Mouse (Mus musculus) erythroblast, embryonic 14.5 days (primary cell): ENCODE results near the gene Cd44. TPM values are rescaled to one million over a fixed set of nuclear protein-coding genes. Genes with fewer than 3 reads are reported as not detected.

Experiments
- H3K27me3 ChIP-seq: 2 replicates; pipeline ENCODE4 v1.6.1; 2012; ENCODE audit warnings: inconsistent platforms; ENCODE audit not compliant: control insufficient read depth
- H3K36me3 ChIP-seq: 2 replicates; pipeline ENCODE4 v1.6.1; 2012; ENCODE audit warnings: mild to moderate bottlenecking, inconsistent platforms; ENCODE audit not compliant: control insufficient read depth
- H3K4me1 ChIP-seq: 2 replicates; pipeline ENCODE4 v1.6.1; 2012; ENCODE audit warnings: inconsistent platforms; ENCODE audit not compliant: control insufficient read depth
- H3K4me3 ChIP-seq: replicated peaks from 2 replicates; pipeline ENCODE3; 2012; ENCODE audit warnings: moderate library complexity, mild to moderate bottlenecking, inconsistent platforms
- H3K9me3 ChIP-seq: 2 replicates; pipeline ENCODE4 v1.6.1; 2012; ENCODE audit warnings: low read length, inconsistent platforms, mixed read lengths; ENCODE audit not compliant: control insufficient read depth
- GATA1 ChIP-seq: IDR thresholded peaks from 2 replicates; pipeline ENCODE4 v1.6.1; 2012; ENCODE audit warnings: low read length, inconsistent platforms, mixed read lengths
- TAL1 ChIP-seq: IDR thresholded peaks from 3 replicates; pipeline ENCODE4 v1.6.1; 2012; ENCODE audit warnings: low read length, inconsistent platforms, mixed read lengths
- polyA plus RNA-seq: library from polyadenylated mRNA; stranded (reverse); fragments of >175 nt; gene quantifications from 2 replicates; pipeline ENCODE4 v1.2.3, GENCODE M21; 2012

The Cd44 gene
- polyA plus RNA-seq, 1 experiment, result 0.08 TPM

DNA sequence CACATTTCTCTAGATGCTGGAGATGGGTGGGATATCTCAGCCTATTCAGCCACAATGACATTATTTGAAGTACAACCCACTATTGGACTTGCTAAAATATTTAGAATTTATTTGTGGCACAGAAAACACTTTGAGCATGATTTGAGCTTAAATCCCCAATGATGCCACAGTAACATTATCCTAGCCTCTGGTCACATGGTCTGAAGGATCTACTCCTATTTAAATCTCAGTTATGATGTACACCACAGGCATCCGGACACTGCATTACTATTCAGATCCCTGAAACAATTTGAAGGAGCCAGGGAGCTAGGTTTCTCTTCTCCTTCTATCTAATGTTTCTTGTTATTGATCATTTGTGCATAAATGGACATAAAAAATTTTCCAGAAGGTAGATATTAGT lies 99.6 kb downstream of the Cd44 start:
- no peaks in the 10 kb centered on the region for H3K36me3 ChIP-seq
- H3K27me3 ChIP-seq, result no peaks in the 10 kb centered on the region
- H3K4me3 ChIP-seq, result no peak overlapping the region
- H3K4me1 ChIP-seq, result no peaks in the 10 kb centered on the region
- TF ChIP-seq GATA1, result no peak
- no peak for TF ChIP-seq TAL1
- H3K9me3 ChIP-seq, result no peaks in the 10 kb centered on the region

DNA sequence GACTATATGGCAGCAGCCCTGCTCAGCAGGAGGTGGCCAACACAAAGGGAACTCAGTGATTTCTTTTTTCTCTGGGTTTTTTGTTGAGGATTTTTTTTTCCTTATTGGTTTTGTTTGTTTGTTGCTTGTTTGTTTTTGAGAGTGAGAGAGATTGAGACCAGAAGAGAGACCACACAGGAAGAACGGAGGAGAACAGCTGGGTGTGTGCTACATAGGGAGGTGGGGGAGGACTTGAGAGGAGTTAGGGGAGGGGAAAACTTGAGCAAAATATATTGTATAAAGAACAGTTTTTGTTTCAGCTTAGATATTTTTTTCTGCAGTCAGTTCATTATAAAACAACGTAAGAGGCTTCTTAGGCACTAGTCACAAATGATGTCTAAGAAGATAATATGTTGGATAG lies 103.3 kb downstream of the Cd44 start:
- Histone ChIP-seq H3K4me1 (no peaks in the 10 kb centered on the region), H3K36me3 (no peaks in the 10 kb centered on the region), H3K9me3 (no peaks in the 10 kb centered on the region), H3K4me3 (no peak overlapping the region), H3K27me3 (no peaks in the 10 kb centered on the region)
- TF ChIP-seq GATA1 (no peak), TAL1 (no peak)

DNA sequence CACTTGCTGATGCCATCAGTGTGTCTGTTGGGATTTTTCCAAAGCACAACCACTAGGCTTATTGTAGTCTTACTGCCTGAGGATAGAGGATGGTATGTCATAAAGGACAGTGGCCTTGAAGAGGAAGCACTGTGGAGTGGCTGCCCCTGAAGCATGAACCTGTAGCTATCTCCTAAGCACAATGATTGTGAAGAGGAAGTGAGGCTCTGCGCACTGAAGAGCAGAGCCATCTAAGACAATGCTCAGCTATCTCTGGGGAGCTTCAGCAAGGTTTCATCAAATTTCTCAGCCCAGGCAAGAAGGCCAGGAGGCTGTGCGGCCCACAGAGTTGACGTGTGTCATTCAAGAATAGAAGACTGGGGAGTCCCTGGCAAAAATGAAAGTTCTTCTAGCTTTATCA lies 106.4 kb downstream of the Cd44 start:
- Histone ChIP-seq H3K27me3 (no peaks in the 10 kb centered on the region), H3K4me3 (no peak overlapping the region), H3K36me3 (no peaks in the 10 kb centered on the region), H3K4me1 (no peaks in the 10 kb centered on the region), H3K9me3 (no peaks in the 10 kb centered on the region)
- TF ChIP-seq TAL1 (no peak), GATA1 (no peak)

DNA sequence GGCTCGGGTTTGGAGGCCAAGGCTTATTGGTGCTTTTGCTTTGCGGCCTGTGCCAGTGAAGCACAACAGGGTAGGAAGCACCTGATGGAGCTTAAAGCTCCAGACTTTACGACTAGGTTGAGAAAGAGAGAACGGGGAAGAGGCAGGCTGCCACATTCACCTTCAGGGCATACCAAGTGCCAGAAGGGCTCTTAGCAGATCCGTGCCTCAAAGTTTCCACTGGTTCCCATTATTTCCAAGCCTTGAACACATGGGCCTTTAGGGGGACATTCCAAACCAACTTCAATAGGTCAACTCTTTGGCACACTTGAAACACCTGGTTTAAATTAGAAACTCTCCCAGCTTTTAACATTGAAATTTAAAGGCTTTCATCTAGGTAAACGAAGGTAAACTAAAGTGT lies 108.7 kb downstream of the Cd44 start:
- Histone ChIP-seq H3K4me3 (no peak overlapping the region), H3K9me3 (no peaks in the 10 kb centered on the region), H3K36me3 (no peaks in the 10 kb centered on the region), H3K27me3 (no peaks in the 10 kb centered on the region), H3K4me1 (no peaks in the 10 kb centered on the region)
- TF ChIP-seq TAL1 (no peak), GATA1 (no peak)

DNA sequence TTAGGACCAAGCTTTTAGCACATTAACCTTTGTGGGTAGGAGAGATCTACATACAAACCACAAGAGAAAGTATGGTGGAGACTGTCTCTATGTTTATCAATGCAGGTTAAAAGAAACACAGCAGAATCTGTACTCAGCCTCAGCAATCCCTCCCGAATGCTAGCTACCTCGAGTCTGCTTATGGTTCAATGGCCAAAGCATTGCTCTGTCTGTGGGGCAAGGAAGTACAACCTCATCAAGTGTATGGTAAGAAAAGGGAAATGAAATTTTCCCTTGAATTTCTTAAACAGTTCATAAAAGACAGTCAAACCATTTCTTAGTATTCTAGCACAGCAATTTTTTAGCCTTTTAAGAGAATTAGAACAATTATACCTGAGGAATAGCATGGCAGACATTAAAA lies 109.8 kb downstream of the Cd44 start:
- H3K9me3 ChIP-seq, result no peaks in the 10 kb centered on the region
- TF ChIP-seq TAL1 (no peak), GATA1 (no peak)
- H3K36me3 ChIP-seq, result no peaks in the 10 kb centered on the region
- no peaks in the 10 kb centered on the region for H3K27me3 ChIP-seq
- no peaks in the 10 kb centered on the region for H3K4me1 ChIP-seq
- H3K4me3 ChIP-seq, result no peak overlapping the region

DNA sequence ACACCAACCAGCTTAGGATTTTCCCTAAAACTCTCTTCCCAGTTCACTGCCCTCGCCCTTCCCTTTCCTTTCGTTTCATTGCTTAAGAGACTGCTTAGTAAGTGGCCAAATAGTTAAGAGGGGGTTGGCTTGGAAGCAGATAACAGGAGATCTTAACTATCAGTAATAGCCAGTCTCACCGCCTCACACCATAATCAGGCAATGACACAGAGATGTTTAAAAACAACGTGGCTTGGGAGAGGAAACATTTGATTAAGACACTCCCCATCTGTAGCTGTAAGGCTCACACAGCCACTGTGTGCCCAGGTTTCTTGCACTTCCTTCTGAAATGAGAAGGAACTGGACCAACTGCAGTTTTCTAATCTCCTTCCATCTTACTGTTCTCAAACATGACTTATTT lies 115.8 kb downstream of the Cd44 start:
- no peaks in the 10 kb centered on the region for H3K27me3 ChIP-seq
- H3K36me3 ChIP-seq, result no peaks in the 10 kb centered on the region
- H3K9me3 ChIP-seq, result no peaks in the 10 kb centered on the region
- no peak overlapping the region for H3K4me3 ChIP-seq
- TF ChIP-seq TAL1 (no peak), GATA1 (no peak)
- no peaks in the 10 kb centered on the region for H3K4me1 ChIP-seq

DNA sequence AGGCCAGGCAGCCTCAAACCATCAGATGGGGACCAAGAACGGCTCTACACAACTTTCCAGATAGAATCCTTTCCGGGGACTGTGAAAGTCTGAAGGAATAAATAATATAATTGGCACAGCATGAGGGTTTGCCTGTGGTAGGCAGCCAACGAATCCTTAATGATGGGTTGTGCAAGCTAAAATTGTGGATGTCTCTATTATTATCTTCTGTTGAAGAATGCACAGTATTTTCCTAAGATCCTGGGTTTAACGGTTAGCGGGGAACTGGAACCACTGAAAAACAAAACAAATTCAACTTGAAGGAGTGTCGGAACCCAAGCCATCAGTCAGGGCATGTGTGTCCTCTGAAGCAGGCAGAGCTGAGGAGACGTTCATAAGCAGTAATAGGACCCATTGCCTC lies 118.7 kb downstream of the Cd44 start:
- no peak for TF ChIP-seq GATA1
- no peak for TF ChIP-seq TAL1
- no peaks in the 10 kb centered on the region for H3K9me3 ChIP-seq
- H3K27me3 ChIP-seq, result no peaks in the 10 kb centered on the region
- no peak overlapping the region for H3K4me3 ChIP-seq
- no peaks in the 10 kb centered on the region for H3K36me3 ChIP-seq
- no peaks in the 10 kb centered on the region for H3K4me1 ChIP-seq

DNA sequence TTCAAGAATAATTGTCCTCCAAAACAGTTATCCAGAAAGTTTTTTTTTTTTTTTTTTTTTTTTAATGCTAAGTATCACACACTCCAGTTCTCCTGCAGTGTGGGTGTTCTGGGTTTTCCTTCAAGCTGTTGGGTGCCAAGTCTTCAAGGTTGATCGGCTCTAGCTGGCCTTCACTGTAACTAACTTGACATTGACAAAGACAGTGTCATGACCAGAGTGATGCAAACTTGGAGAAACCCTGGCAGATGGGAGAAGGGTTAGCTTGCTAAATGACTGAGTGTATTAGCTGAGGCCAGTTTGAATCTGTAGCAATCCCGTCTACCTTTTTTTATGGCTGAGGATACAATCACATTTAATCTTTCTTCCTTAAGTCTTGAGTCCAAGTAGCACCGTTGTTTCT lies 123.3 kb downstream of the Cd44 start:
- H3K27me3 ChIP-seq, result no peaks in the 10 kb centered on the region
- no peaks in the 10 kb centered on the region for H3K9me3 ChIP-seq
- no peaks in the 10 kb centered on the region for H3K36me3 ChIP-seq
- no peaks in the 10 kb centered on the region for H3K4me1 ChIP-seq
- TF ChIP-seq TAL1 (no peak), GATA1 (no peak)
- H3K4me3 ChIP-seq, result no peak overlapping the region

DNA sequence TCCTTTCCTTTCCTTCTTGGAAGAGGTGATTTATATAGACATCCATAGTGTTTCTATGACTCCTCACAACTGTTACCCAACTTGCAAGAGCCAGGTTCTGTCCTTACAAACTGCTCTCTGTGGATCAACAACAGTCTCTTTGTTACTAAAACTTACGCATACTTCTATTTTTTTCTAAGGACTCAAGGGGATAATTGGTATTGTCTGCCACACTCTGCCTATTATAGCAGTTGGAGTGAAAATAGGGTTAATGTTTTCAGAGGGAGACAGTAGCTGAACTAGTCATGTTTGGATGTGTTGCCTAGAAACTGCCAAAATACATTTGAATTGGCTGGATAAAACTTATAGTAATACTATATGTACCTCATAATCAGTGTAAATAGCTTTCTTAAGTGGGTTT lies 125.9 kb downstream of the Cd44 start:
- TF ChIP-seq TAL1, result no peak
- no peak for TF ChIP-seq GATA1
- Histone ChIP-seq H3K9me3 (no peaks in the 10 kb centered on the region), H3K4me1 (no peaks in the 10 kb centered on the region), H3K27me3 (no peaks in the 10 kb centered on the region), H3K36me3 (no peaks in the 10 kb centered on the region), H3K4me3 (no peak overlapping the region)

DNA sequence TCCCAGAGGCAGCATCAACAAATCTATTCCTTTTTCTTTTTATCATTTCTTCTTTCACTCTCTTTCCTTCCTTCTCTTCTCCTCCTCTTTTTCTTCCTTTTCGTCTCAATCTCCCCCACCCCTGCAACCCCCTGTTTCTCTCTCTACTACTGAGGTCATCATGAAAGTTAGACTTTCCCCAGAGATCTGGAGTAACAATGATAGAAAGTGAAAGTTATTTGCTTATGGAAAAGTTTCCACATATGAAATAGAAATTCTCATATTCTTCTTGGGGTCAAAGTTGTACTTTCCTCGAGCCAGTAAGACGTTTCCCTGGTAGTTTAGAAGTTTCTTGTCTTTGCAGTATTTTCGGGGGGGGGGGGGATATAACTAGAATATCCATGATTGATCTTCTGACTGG lies 126.8 kb downstream of the Cd44 start:
- H3K4me1 ChIP-seq, result no peaks in the 10 kb centered on the region
- no peaks in the 10 kb centered on the region for H3K36me3 ChIP-seq
- H3K9me3 ChIP-seq, result no peaks in the 10 kb centered on the region
- no peak for TF ChIP-seq TAL1
- no peak for TF ChIP-seq GATA1
- H3K4me3 ChIP-seq, result no peak overlapping the region
- no peaks in the 10 kb centered on the region for H3K27me3 ChIP-seq
